Mouse (Mus musculus) intestine, embryonic 16.5 days (tissue): ENCODE measurements at regions not wholly inside any gene's neighbourhood (a gene's known extent, or its start where the extent isn't known, plus 50 kb on each side); places are given as distances from the start of the nearest gene placed in this dataset.
"Not testable (repeated sequence)": the region's sequence is repeated elsewhere in the genome, so short reads cannot be mapped to it uniquely, and the experiment has no call there.

Experiments
- ATAC-seq: fragments of 200-750 bp; cut with Nextera tagmentation; 2 replicates; pipeline ENCODE4 v1.8.0; 2017; ENCODE audit warnings: moderate TSS enrichment, moderate library complexity
- H3K27ac ChIP-seq: fragments of 300-500 bp; sonication (generic); 2 replicates; pipeline ENCODE4 v1.5.1; 2014; ENCODE audit warnings: mild to moderate bottlenecking, low read length
- H3K27me3 ChIP-seq: fragments of 300-500 bp; sonication (generic); replicated peaks from 2 replicates; pipeline ENCODE4 v1.6.1; 2014; ENCODE audit warnings: low read length, control low read depth, mixed read lengths; ENCODE audit not compliant: control insufficient read depth, insufficient read depth
- H3K36me3 ChIP-seq: fragments of 300-500 bp; sonication (generic); 2 replicates; pipeline ENCODE4 v1.6.1; 2014; ENCODE audit warnings: low read length, control low read depth; ENCODE audit not compliant: control insufficient read depth, insufficient read depth
- H3K4me1 ChIP-seq: fragments of 300-500 bp; sonication (generic); 2 replicates; pipeline ENCODE4 v1.6.1; 2014; ENCODE audit warnings: low read length, control low read depth, mixed read lengths; ENCODE audit not compliant: control insufficient read depth, insufficient read depth
- H3K4me2 ChIP-seq: fragments of 300-500 bp; sonication (generic); 2 replicates; pipeline ENCODE4 v1.6.1; 2014; ENCODE audit warnings: low read depth, low read length, control low read depth
- H3K4me3 ChIP-seq: fragments of 300-500 bp; sonication (generic); 2 replicates; pipeline ENCODE4 v1.5.1; 2014; ENCODE audit warnings: mild to moderate bottlenecking, low read length
- H3K9ac ChIP-seq: fragments of 300-500 bp; sonication (generic); 2 replicates; pipeline ENCODE4 v1.6.1; 2014; ENCODE audit warnings: low read depth, low read length
- H3K9me3 ChIP-seq: fragments of 300-500 bp; sonication (generic); 2 replicates; pipeline ENCODE4 v1.6.1; 2016; ENCODE audit warnings: low read length, control low read depth; ENCODE audit not compliant: control insufficient read depth
- WGBS: fragments of 180-500 bp; shearing (Covaris S2); extraction: QIAGEN DNeasy Blood & Tissue Kit; methylation state at CpG from one replicate; pipeline ENCODE4 v1.1.7; 2014; 5-methylcytosine and 5-hydroxymethylcytosine counted together

DNA sequence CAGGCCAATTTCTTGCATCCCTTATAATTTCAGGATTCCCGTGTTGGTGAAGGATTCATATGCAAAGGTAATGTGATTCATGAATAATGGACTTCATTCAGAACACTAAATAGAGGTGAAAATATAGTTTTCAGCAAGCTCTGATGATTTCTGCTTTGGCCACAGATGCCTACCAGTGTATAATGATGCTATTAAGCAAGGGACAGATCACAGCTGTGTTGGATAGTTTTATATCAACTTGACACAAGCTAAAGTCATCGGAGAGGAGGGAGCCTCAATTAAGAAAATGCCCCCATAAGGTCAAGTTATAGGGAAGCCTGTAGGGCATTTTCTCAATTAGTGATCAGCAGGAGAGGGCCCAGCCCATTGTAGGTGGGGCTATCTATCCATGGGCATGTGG lies 109.2 kb upstream of the Fam84a start:
- Histone ChIP-seq H3K4me2 (no peak overlapping the region), H3K9me3 (no peaks in the 10 kb centered on the region), H3K9ac (no peak overlapping the region), H3K36me3 (no peaks in the 10 kb centered on the region), H3K27me3 (no peaks in the 10 kb centered on the region), H3K4me3 (no peak overlapping the region), H3K27ac (no peak overlapping the region), H3K4me1 (no peaks in the 10 kb centered on the region)
- 82% methylated on average over 2 of the region's 2 CpGs for whole genome bisulfite sequencing
- no peak for ATAC-seq

DNA sequence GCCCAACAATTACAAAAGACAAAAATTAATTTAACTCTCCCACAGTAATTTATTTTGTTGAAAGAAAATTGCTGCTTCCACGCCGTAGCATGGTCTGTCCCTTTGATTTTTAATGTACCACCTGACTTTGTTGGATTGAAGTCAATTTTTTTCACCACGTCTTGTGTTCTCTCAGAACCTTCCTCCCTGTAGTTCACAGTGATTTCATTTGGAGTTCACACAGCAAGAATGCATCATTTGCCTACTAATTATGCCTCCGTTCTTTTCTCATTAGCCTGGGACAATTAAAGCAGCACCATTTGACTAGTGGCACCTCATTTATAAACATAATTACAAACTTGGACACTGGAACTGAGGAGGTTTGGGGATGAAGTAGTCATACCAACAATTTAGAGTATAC lies 108.4 kb upstream of the Fam84a start:
- Histone ChIP-seq H3K4me3 (no peak overlapping the region), H3K27me3 (no peaks in the 10 kb centered on the region), H3K4me1 (no peaks in the 10 kb centered on the region), H3K27ac (no peak overlapping the region), H3K9me3 (no peaks in the 10 kb centered on the region), H3K36me3 (no peaks in the 10 kb centered on the region), H3K9ac (no peak overlapping the region), H3K4me2 (no peak overlapping the region)
- ATAC-seq, result no peak
- 74% methylated on average over 4 of the region's 4 CpGs for WGBS

DNA sequence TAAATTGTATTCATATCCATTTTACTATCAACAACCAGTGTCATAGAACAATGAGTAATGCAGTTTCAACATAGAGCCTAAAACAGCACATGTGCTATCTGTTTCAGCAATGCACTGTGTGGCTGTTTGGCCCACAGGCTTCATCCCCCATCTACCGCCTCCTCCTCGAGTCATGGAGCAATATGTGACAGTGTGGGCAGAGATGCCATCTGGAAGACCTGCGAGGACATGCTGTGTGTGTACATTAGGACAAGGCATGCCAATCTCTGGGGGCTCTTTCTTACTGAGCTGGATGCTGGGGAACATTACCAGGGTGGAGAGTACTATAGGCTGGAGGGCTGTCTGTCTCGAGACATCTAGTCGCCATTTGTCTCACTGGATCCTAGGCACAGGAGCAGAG lies 101.5 kb upstream of the Fam84a start:
- WGBS, result 91% methylated on average over 5 of the region's 5 CpGs
- ATAC-seq, result no peak
- H3K27ac ChIP-seq, result no peak overlapping the region
- H3K36me3 ChIP-seq, result no peaks in the 10 kb centered on the region
- no peak overlapping the region for H3K4me3 ChIP-seq
- H3K27me3 ChIP-seq, result no peaks in the 10 kb centered on the region
- no peak overlapping the region for H3K9ac ChIP-seq
- H3K9me3 ChIP-seq, result no peaks in the 10 kb centered on the region
- H3K4me1 ChIP-seq, result no peaks in the 10 kb centered on the region
- H3K4me2 ChIP-seq, result no peak overlapping the region

DNA sequence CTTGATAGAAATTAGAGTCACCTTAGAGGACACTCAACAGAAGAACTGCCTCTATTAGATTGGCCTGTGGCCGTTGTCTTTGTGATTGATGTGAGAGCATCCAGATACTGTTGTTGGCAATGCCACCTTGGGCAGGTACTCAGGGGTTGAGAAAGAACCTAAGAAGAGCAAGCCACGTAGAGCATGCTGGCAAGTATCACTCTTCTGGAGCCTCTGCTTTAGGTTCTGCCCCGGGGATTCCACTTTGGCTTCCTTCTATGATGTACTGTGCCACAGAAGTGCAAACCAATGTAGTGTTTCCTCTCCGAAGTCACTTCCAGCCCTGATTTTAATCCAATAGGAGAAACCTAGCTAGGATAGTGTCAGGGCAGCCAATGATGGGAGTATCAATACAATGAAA lies 98.3 kb upstream of the Fam84a start:
- Histone ChIP-seq H3K27ac (no peak overlapping the region), H3K4me3 (no peak overlapping the region), H3K9ac (no peak overlapping the region), H3K9me3 (no peaks in the 10 kb centered on the region), H3K4me2 (no peak overlapping the region), H3K4me1 (no peaks in the 10 kb centered on the region), H3K36me3 (no peaks in the 10 kb centered on the region), H3K27me3 (no peaks in the 10 kb centered on the region)
- ATAC-seq, result no peak
- 90% methylated on average over 4 of the region's 4 CpGs for WGBS

DNA sequence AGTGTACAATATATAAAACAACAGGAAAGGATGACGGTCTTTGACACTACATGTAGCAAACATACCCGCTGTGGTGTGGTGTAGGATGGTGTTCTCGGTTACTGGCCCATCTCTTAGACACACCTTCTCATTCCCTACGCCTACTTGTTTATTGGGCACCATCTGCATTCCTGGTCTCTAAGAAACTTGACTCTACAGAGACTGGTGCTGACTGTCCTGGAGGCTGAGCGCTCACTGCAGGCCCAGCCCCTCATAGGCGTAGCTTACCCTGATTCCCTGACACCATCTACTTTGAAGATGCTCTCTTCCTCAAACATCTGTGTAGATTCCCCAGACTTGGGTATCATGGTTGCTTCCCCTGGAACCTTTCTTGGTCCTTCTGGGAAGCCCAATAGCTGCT lies 90.9 kb upstream of the Fam84a start:
- ATAC-seq, H3K9ac ChIP-seq, H3K4me3 ChIP-seq, H3K36me3 ChIP-seq, H3K27me3 ChIP-seq, H3K27ac ChIP-seq, H3K4me2 ChIP-seq, H3K9me3 ChIP-seq, H3K4me1 ChIP-seq: not testable (repeated sequence)
- 87% methylated on average over 5 of the region's 6 CpGs for WGBS

DNA sequence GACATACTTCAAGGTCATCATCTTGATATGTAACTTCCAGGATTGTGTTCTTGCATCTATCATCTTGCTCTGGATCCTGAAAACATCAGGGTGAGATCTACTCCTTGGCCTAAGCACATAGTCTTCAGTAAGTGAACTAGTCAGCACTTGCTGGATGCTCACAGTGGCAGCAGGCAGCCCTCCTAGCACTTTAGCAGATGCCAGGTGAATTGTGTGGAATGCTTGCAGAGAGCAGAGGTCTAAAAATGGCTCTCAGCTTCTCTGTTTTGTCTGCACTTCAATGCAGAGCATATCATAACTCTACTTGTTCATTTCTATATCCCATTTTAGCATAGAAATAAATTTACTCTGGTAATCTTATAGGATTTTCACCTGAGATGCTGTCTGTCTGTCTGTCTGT lies 85.8 kb upstream of the Fam84a start:
- no peaks in the 10 kb centered on the region for H3K36me3 ChIP-seq
- ATAC-seq, result no peak
- no peak overlapping the region for H3K9ac ChIP-seq
- no peaks in the 10 kb centered on the region for H3K4me1 ChIP-seq
- no peaks in the 10 kb centered on the region for H3K9me3 ChIP-seq
- no peak overlapping the region for H3K4me2 ChIP-seq
- no peak overlapping the region for H3K4me3 ChIP-seq
- no peaks in the 10 kb centered on the region for H3K27me3 ChIP-seq
- H3K27ac ChIP-seq, result no peak overlapping the region

DNA sequence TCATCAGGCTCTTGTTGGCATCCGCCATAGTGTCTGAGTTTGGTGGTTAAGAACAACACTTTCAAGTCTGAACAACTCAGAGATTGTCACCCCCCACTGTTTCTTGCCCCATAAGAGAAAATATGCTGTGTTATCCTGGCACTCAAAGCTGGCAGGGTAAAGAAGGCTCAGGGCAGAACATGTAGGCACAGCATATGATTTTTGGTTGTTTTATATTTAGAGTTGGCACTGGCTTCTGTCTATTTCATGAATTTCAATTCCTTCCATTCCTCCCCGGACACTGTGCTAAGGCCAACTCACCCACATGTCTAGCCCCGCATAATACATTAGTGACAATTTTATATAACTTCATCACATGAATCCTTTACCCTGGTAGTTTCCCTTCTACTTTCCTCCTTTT lies 83.5 kb upstream of the Fam84a start:
- Histone ChIP-seq H3K9ac (no peak overlapping the region), H3K27me3 (no peaks in the 10 kb centered on the region), H3K27ac (no peak overlapping the region), H3K4me3 (no peak overlapping the region), H3K9me3 (no peaks in the 10 kb centered on the region), H3K36me3 (no peaks in the 10 kb centered on the region), H3K4me1 (no peaks in the 10 kb centered on the region), H3K4me2 (no peak overlapping the region)
- ATAC-seq, result no peak
- 90% methylated on average over 3 of the region's 3 CpGs for WGBS

DNA sequence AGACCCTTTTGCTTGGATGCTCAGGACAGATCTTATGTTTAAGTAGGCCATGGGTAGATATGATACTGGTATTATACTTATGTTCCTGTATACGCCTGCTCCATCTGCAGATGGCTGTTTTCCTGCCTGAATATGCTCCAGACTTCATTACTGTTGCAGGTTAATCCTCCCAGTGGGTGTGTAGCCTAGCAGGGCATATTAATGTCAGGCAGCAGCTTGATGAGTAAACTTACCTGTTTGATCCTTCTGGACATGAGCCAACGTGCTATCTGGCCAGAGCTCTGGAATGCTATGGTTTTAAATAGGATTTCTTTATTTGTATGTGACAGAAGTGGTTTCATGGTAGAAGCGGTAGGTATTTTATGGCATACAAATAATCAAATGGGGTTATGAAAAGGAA lies 60.8 kb upstream of the Fam84a start:
- Histone ChIP-seq H3K4me3 (no peak overlapping the region), H3K4me1 (no peaks in the 10 kb centered on the region), H3K36me3 (no peaks in the 10 kb centered on the region), H3K4me2 (no peak overlapping the region), H3K27ac (no peak overlapping the region), H3K9me3 (no peaks in the 10 kb centered on the region), H3K9ac (no peak overlapping the region), H3K27me3 (no peaks in the 10 kb centered on the region)
- ATAC-seq, result peak; percentile 40; the same call in 1 of the 2 replicates
- 55% methylated on average over 3 of the region's 3 CpGs for WGBS

DNA sequence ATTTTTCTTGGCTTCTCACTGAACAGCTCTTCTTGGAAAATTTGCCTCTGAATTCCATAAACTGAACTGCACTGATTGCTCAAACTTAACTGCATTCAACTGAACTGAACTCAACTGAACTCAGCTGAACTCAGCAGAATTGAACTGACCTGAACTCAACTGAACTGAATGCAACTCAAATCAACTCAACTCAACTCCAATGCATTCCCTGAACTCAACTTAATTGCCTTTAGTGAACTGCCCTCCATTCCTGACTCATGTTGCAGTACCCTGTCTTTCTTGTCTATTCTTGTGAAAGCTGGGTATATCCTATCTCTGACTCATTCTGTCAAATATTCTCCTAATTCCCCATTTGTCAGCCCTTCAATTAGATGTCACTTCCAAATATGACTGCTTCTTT lies 58.0 kb upstream of the Fam84a start:
- H3K9ac ChIP-seq, result no peak overlapping the region
- no peak overlapping the region for H3K4me3 ChIP-seq
- no peak overlapping the region for H3K4me2 ChIP-seq
- H3K36me3 ChIP-seq, result no peaks in the 10 kb centered on the region
- no peaks in the 10 kb centered on the region for H3K9me3 ChIP-seq
- ATAC-seq, result no peak
- H3K4me1 ChIP-seq, result no peaks in the 10 kb centered on the region
- H3K27ac ChIP-seq, result no peak overlapping the region
- no peaks in the 10 kb centered on the region for H3K27me3 ChIP-seq

DNA sequence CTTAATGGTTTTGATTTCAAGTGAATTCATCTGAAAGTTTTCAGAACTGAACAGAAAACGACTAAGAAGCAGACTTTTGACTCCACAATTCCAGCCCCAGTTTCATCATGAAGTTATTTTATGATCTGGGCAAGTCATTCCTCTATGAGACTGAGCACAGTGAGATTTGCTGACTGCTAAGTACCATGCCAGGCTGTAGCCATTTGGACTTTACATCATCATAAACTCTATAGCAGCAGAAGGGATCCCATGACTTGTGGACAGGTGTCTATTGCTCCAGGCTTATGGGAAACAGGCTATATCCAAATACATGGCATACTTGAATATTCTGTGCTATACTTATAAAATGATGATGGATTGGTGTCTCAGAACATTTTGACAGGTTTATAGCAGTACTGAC lies 55.4 kb upstream of the Fam84a start:
- H3K4me3 ChIP-seq, result no peak overlapping the region
- H3K4me1 ChIP-seq, result no peaks in the 10 kb centered on the region
- no peaks in the 10 kb centered on the region for H3K36me3 ChIP-seq
- 63% methylated on average over 1 of the region's 1 CpGs for WGBS
- no peaks in the 10 kb centered on the region for H3K27me3 ChIP-seq
- no peak overlapping the region for H3K27ac ChIP-seq
- H3K9ac ChIP-seq, result no peak overlapping the region
- H3K4me2 ChIP-seq, result no peak overlapping the region
- ATAC-seq, result peak; percentile 71; the same call in 1 of the 2 replicates
- no peaks in the 10 kb centered on the region for H3K9me3 ChIP-seq
